Mouse (Mus musculus) frontal cortex, adult (tissue): ENCODE results near the gene Pkn2.

Experiments used
- ATAC-seq: cut with Nextera tagmentation; 2 replicates; pipeline ENCODE4 v1.9.2; 2017; ENCODE audit warnings: mild to moderate bottlenecking, moderate library complexity, mixed read lengths; ENCODE audit not compliant: low TSS enrichment

The Pkn2 gene

GRCm38 (mm10) chr3:142881872-142882623 is at the start of gene Pkn2:
Pkn2 (minus strand) TSS chr3:142882004.
- peak; percentile 98 for ATAC-seq

- ATAC-seq: no peak
These were observed 48.1 kb upstream of the Pkn2 start for GRCm38 (mm10) chr3:142929906-142930305.

GRCm38 (mm10) chr3:142927311-142927710 is 45.5 kb upstream of the Pkn2 start:
- ATAC-seq: no peak

- ATAC-seq: no peak
These were observed 43.1 kb upstream of the Pkn2 start for GRCm38 (mm10) chr3:142924831-142925348.

GRCm38 (mm10) chr3:142919070-142919469 is 37.3 kb upstream of the Pkn2 start:
- no peak for ATAC-seq

- ATAC-seq: no peak
These were observed 36.1 kb upstream of the Pkn2 start for GRCm38 (mm10) chr3:142917760-142918439.

- no peak for ATAC-seq
These were observed 35.4 kb upstream of the Pkn2 start for GRCm38 (mm10) chr3:142917171-142917570.

GRCm38 (mm10) chr3:142913295-142913694 is 31.5 kb upstream of the Pkn2 start:
- no peak for ATAC-seq

- no peak for ATAC-seq
These were observed 17.9 kb upstream of the Pkn2 start for GRCm38 (mm10) chr3:142899683-142900082.

GRCm38 (mm10) chr3:142898949-142899396 is 17.2 kb upstream of the Pkn2 start:
- no peak for ATAC-seq

- ATAC-seq: no peak
These were observed 8.6 kb upstream of the Pkn2 start for GRCm38 (mm10) chr3:142890442-142890841.

GRCm38 (mm10) chr3:142886963-142887362 is 5.2 kb upstream of the Pkn2 start:
- no peak for ATAC-seq

- no peak for ATAC-seq
These were observed 2.8 kb upstream of the Pkn2 start for GRCm38 (mm10) chr3:142884594-142884993.

- ATAC-seq: peak; percentile 65; the same call in 1 of the 2 replicates
These were observed 274 bp downstream of the Pkn2 start for GRCm38 (mm10) chr3:142881589-142881871.

GRCm38 (mm10) chr3:142880790-142881588 is 815 bp downstream of the Pkn2 start:
- ATAC-seq: no peak

- no peak for ATAC-seq
These were observed 18.6 kb downstream of the Pkn2 start for GRCm38 (mm10) chr3:142863236-142863635.

- ATAC-seq: peak; percentile 58
These were observed 25.0 kb downstream of the Pkn2 start for GRCm38 (mm10) chr3:142856832-142857231.

GRCm38 (mm10) chr3:142855961-142856472 is 25.8 kb downstream of the Pkn2 start:
- ATAC-seq: no peak

- ATAC-seq: no peak
These were observed 28.9 kb downstream of the Pkn2 start for GRCm38 (mm10) chr3:142852911-142853310.

- ATAC-seq: peak; percentile 47; the same call in 1 of the 2 replicates
These were observed 30.2 kb downstream of the Pkn2 start for GRCm38 (mm10) chr3:142851631-142852030.

- no peak for ATAC-seq
These were observed 41.8 kb downstream of the Pkn2 start for GRCm38 (mm10) chr3:142839961-142840360.

- no peak for ATAC-seq
These were observed 47.0 kb downstream of the Pkn2 start for GRCm38 (mm10) chr3:142834761-142835160.
